Mouse (Mus musculus): ENCODE measurements around the gene Sycp2. TPM values are rescaled to one million over a fixed set of nuclear protein-coding genes. Genes with fewer than 3 reads are reported as not detected.

Sycp2 gene
- polyA plus RNA-seq, 1 experiment from 2014 or later, result 0.18 TPM

DNA sequence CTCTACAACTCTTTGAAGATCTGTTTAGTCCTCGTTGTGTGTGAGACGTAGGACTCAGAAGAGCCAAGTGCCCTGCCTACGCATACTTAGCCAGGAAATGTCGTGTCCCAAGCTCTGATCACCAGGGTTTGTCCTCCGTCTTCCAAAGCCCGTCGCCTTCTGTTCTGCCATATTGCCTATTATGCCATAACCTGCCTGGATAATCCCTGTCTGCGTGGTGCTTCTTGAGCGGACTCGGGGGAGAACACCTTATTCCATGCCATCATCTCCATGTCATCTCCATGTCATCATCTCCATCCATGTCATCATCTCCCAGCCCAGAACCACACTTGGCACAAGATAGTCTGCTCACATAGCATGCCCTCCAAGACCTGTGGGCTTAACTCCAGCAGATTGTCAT, 81.4 kb downstream of the Sycp2 start:
- Histone ChIP-seq H3K9ac (no peak overlapping the region), H3K27me3 (replicated peaks) (no peaks in the 10 kb centered on the region), H3K4me2 (replicated peaks) (no peak overlapping the region), H3K36me3 (no peaks in the 10 kb centered on the region), H3K4me1 (replicated peaks) (peaks cover 12% of the 10 kb centered on the region), H3K4me3 (replicated peaks) (no peak overlapping the region), H3K27ac (no peak overlapping the region), H3K9me3 (no peaks in the 10 kb centered on the region)
- ATAC-seq, result no peak
- 89% methylated on average over 10 of the region's 10 CpGs for WGBS

DNA sequence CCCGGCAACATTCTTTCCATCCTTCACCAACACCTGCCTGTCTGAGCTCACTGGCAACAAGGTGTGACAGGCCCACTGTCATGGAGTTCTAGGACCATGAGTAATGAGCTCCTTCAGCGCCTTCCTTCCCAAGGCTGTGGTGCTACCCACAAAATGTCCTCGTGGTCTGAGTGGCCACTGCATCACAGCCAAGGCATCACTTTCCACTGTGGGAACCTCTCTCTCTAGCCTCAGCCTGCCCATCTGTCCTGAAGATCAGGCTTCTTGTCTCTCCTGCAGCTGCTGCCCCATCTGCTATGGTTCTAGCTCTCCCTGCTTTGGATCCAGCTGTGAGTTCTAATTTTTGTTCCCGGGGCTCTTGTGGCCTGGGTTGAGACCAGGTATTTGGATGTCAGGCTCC, 82.7 kb downstream of the Sycp2 start:
- Histone ChIP-seq H3K9ac (no peak overlapping the region), H3K36me3 (no peaks in the 10 kb centered on the region), H3K9me3 (no peaks in the 10 kb centered on the region), H3K4me2 (replicated peaks) (no peak overlapping the region), H3K27ac (no peak overlapping the region), H3K4me3 (replicated peaks) (no peak overlapping the region), H3K4me1 (replicated peaks) (peaks cover 12% of the 10 kb centered on the region), H3K27me3 (replicated peaks) (no peaks in the 10 kb centered on the region)
- ATAC-seq, result no peak
- 78% methylated on average over 4 of the region's 4 CpGs for WGBS

DNA sequence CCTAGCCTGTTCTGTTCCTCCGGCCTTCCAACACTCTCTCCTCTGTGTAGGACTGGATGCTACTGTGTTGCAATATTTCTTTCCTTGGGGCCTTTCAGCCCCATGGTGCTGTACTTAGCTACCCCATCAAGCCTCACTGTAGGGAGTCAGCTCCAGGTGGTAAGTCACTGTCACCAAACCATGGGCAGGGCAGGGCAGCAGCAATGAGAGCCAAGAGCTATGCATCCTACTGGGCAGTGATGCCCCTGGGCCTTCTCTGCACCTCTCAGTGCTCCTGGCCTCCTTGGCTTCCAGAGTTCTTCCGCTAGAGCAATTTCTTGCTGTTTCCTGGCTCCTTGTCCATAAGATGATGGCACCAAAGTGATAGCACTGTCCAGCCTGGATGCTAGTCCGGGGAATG, 83.1 kb downstream of the Sycp2 start:
- H3K4me3 ChIP-seq (replicated peaks), result no peak overlapping the region
- H3K9ac ChIP-seq, result no peak overlapping the region
- WGBS, result 91% methylated on average over 3 of the region's 3 CpGs
- H3K4me1 ChIP-seq (replicated peaks), result peaks cover 12% of the 10 kb centered on the region
- H3K9me3 ChIP-seq, result no peaks in the 10 kb centered on the region
- no peaks in the 10 kb centered on the region for H3K27me3 ChIP-seq (replicated peaks)
- H3K4me2 ChIP-seq (replicated peaks), result no peak overlapping the region
- H3K36me3 ChIP-seq, result no peaks in the 10 kb centered on the region
- no peak for ATAC-seq
- H3K27ac ChIP-seq, result no peak overlapping the region

DNA sequence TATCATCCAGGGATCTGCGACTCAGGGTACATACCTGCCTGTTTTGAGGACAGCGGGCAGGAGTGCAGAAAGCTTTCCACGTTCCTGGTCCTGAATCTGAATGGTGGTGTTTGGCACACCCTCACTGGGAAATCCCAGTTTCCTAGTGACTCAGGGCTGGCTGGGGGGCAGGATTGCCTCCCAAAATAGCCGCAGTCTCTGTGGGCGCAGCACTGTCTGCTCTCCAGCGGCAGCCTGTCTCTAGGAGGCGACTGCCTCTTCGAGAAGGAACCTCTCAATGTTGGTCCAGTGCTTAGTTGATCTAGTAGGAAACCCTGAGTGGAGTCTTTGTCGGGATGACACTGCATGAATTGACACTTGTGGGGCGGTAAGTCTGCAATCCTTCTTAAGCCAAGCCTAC, 86.2 kb downstream of the Sycp2 start:
- Histone ChIP-seq H3K4me1 (replicated peaks) (no peaks in the 10 kb centered on the region), H3K9ac (no peak overlapping the region), H3K27me3 (replicated peaks) (no peaks in the 10 kb centered on the region), H3K9me3 (no peaks in the 10 kb centered on the region), H3K4me3 (replicated peaks) (no peak overlapping the region), H3K4me2 (replicated peaks) (no peak overlapping the region), H3K36me3 (no peaks in the 10 kb centered on the region), H3K27ac (no peak overlapping the region)
- no peak for ATAC-seq
- WGBS, result 81% methylated on average over 10 of the region's 10 CpGs

DNA sequence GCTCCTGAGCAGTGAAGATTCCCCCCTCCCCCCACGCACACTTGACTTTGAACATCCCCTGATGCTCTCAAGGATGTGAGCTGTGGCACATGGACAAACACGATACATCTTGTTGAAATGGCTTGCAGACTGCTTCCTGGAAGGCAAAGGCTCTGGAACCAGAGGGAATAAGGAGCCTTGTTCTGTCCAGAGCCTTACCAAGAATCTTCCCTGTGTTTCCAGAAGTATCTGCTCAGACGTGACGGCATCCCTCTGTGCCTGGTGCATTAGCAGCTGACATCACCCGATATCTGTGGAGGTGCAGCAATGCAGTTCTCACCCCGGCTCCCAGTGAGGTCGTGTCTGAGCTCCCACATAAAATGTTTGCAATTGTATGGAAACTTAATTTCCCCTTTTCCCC, 87.7 kb downstream of the Sycp2 start:
- no peak overlapping the region for H3K4me3 ChIP-seq (replicated peaks)
- 72% methylated on average over 7 of the region's 7 CpGs for WGBS
- H3K27me3 ChIP-seq (replicated peaks), result no peaks in the 10 kb centered on the region
- H3K4me1 ChIP-seq (replicated peaks), result no peaks in the 10 kb centered on the region
- no peak overlapping the region for H3K27ac ChIP-seq
- H3K9me3 ChIP-seq, result no peaks in the 10 kb centered on the region
- no peak for ATAC-seq
- no peak overlapping the region for H3K4me2 ChIP-seq (replicated peaks)
- H3K36me3 ChIP-seq, result no peaks in the 10 kb centered on the region
- no peak overlapping the region for H3K9ac ChIP-seq

DNA sequence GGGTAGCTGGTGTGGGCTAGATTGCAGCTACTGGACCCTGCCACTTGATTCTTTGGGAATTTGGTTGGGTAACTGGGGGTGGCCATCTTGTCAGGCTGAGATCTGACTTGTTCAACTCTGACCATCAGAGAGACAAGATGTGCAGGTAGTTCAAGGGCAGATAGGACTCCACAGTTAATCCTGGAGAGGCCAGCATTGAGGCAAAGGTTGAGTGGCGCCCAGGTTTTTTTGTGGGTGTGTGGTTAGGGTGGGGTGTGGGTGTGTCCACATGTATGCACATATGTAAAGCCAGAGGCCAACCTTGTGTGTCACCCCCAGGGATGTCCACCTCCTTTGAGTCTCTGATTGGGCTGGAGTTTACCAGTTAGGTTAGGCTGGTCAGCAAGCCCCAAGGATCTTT, 91.2 kb downstream of the Sycp2 start:
- H3K9me3 ChIP-seq, result no peaks in the 10 kb centered on the region
- ATAC-seq, result no peak
- no peak overlapping the region for H3K9ac ChIP-seq
- no peak overlapping the region for H3K27ac ChIP-seq
- no peak overlapping the region for H3K4me2 ChIP-seq (replicated peaks)
- no peaks in the 10 kb centered on the region for H3K36me3 ChIP-seq
- WGBS, result 85% methylated on average over 1 of the region's 1 CpGs
- H3K4me1 ChIP-seq (replicated peaks), result no peaks in the 10 kb centered on the region
- H3K27me3 ChIP-seq (replicated peaks), result no peaks in the 10 kb centered on the region
- H3K4me3 ChIP-seq (replicated peaks), result no peak overlapping the region

DNA sequence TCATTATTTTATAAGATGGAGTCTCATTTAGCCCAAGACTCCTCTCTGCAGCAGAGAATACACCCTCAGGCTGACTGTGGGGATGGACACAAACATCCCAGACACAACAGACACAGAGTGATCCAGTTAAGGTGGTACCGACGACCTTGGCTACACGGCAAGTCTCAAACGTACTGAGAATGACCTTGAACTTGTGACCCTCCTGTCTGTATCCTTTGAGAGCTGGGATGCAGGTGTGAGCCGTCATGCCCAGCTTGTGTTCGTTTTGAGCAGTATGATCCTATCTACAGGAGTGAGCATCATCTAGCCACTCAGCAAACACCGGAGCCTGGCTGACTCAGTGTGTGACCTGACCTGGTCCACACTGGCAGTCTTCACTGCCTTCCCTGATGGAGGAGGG, 93.9 kb downstream of the Sycp2 start:
- 67% methylated on average over 7 of the region's 7 CpGs for WGBS
- no peak overlapping the region for H3K9ac ChIP-seq
- no peak for ATAC-seq
- no peaks in the 10 kb centered on the region for H3K36me3 ChIP-seq
- no peaks in the 10 kb centered on the region for H3K4me1 ChIP-seq (replicated peaks)
- no peaks in the 10 kb centered on the region for H3K27me3 ChIP-seq (replicated peaks)
- H3K9me3 ChIP-seq, result no peaks in the 10 kb centered on the region
- no peak overlapping the region for H3K4me3 ChIP-seq (replicated peaks)
- no peak overlapping the region for H3K4me2 ChIP-seq (replicated peaks)
- H3K27ac ChIP-seq, result no peak overlapping the region

DNA sequence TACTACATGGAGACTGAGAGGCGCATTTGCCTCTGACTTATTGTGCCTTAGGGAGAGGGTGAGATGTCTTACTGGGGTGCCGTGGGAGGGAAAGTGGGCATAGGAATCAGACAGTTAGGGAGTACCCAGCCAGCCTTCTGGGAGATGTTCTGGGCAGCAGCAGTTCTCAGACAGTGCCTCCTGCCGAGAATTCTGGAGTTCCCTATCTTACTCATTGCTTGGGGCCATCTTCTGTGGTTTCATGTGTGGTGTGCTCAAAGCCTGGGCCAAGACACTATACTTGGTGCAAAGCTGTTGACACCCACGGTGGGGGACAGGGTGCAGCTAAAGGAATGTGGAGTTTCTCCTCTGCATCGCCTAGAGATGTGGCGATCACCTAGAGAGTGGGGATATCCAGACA, 102.8 kb downstream of the Sycp2 start:
- H3K27ac ChIP-seq, result no peak overlapping the region
- 81% methylated on average over 6 of the region's 6 CpGs for WGBS
- no peak overlapping the region for H3K4me3 ChIP-seq (replicated peaks)
- no peaks in the 10 kb centered on the region for H3K4me1 ChIP-seq (replicated peaks)
- H3K4me2 ChIP-seq (replicated peaks), result no peak overlapping the region
- no peaks in the 10 kb centered on the region for H3K36me3 ChIP-seq
- no peak for ATAC-seq
- no peaks in the 10 kb centered on the region for H3K9me3 ChIP-seq
- no peaks in the 10 kb centered on the region for H3K27me3 ChIP-seq (replicated peaks)
- H3K9ac ChIP-seq, result no peak overlapping the region

DNA sequence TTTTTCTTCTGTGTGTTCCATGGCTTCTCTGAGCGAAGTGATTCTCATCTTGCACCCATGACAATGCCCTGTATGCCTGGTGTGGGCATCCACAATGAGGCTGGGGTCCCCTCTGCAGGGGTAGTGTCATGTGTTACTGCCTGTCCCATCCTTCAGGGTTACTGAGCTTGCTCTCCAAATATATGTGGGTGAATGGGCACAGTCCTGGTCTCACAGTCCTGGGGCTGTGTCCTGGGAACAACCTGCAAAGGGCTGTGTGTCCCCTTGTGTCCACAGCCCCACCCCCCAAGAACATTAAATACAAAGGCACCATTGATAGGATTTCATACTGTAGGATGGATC, 103.3 kb downstream of the Sycp2 start:
- no peak overlapping the region for H3K4me2 ChIP-seq (replicated peaks)
- H3K27me3 ChIP-seq (replicated peaks), result no peaks in the 10 kb centered on the region
- no peaks in the 10 kb centered on the region for H3K4me1 ChIP-seq (replicated peaks)
- 52% methylated on average over 1 of the region's 1 CpGs for WGBS
- ATAC-seq, result no peak
- no peak overlapping the region for H3K9ac ChIP-seq
- no peak overlapping the region for H3K27ac ChIP-seq
- no peaks in the 10 kb centered on the region for H3K36me3 ChIP-seq
- no peaks in the 10 kb centered on the region for H3K9me3 ChIP-seq
- no peak overlapping the region for H3K4me3 ChIP-seq (replicated peaks)

DNA sequence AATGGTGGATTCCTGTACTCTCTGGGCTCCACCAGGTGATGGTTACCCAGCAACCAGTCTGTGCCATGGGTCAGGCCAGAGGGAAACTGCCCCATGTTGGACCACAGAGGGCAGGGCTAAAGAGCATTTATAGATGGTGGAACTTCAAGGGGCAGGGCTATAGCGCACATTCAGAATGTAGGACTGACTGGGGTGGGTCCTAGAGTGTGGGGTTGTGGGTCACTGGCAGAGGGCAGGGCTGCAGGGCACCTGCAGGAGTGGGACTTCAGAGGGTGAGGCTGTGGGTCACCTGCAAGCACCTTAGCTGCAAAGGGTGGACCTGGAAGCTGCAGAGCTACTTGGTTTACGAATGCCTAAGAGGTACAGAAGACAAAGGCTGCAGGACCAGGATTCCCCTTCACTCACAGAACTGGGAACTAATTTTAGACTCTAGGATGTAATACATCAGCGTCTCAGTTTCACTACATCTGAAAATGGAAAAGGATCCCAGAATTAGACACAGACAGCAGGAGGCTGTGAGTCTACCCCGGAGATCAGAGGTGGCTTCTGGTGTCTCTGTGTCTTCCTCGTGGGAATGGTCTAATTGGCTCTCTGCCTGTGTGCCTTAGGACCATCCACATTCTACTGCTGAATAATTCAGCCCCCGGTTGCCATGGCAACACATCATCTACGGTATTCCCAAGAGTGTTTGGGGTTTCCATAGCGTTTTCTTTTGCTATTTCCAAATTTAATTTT, 103.9 kb downstream of the Sycp2 start:
- no peak for ATAC-seq
- Histone ChIP-seq H3K27ac (no peak overlapping the region), H3K36me3 (no peaks in the 10 kb centered on the region), H3K27me3 (replicated peaks) (no peaks in the 10 kb centered on the region), H3K4me1 (replicated peaks) (no peaks in the 10 kb centered on the region), H3K4me2 (replicated peaks) (no peak overlapping the region), H3K9me3 (no peaks in the 10 kb centered on the region), H3K4me3 (replicated peaks) (no peak overlapping the region), H3K9ac (no peak overlapping the region)
- 66% methylated on average over 8 of the region's 8 CpGs for WGBS

Other genes starting within 250 kb of the Sycp2 start
- 5.0 and 5.6 TPM in 2 replicates for gene Ppp1r3d, start 6.8 kb upstream of the Sycp2 start, polyA plus RNA-seq (2015; fragmentation: Nextera tagmentation; extraction: Ambion mirVana)
- 4.3 and 5.4 TPM in 2 replicates for gene Fam217b, start 6.8 kb upstream of the Sycp2 start, polyA plus RNA-seq (2015; fragmentation: Nextera tagmentation; extraction: Ambion mirVana)
- gene Cdh26, start 22.8 kb upstream of the Sycp2 start, polyA plus RNA-seq (2015; fragmentation: Nextera tagmentation; extraction: Ambion mirVana), result 0.43 and 1.0 TPM in 2 replicates